Mouse (Mus musculus) right cerebral cortex, adult 2 months (tissue): ENCODE measurements around the gene Klk10.

Source experiments
- DNase-seq, 2 experiments: peaks; one replicate each; pipeline ENCODE4 v3.0.0; 2021 to 2022; ENCODE audit warnings: low spot score in 2 of 2

Gene Klk10

DNA sequence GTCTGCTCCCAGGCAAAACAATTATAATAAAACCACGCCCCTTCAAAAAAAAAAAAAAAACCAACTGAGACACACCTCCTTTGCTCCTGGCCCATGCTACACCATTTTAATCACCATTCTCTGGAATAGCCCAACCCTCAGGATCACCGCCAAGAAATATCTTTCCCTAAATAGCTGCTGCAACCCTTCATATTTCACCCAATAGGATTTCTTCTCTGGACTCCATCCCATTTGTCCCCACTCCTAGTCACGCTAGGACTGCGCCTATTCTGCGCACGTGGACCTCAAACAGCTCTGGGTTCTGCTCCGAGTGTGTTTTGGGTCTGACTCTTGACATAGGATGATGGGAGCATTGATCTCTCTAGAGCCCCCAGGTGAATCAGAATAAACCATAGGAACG lies 15.5 kb downstream of the Klk10 start:
- DNase-seq: no peak

DNA sequence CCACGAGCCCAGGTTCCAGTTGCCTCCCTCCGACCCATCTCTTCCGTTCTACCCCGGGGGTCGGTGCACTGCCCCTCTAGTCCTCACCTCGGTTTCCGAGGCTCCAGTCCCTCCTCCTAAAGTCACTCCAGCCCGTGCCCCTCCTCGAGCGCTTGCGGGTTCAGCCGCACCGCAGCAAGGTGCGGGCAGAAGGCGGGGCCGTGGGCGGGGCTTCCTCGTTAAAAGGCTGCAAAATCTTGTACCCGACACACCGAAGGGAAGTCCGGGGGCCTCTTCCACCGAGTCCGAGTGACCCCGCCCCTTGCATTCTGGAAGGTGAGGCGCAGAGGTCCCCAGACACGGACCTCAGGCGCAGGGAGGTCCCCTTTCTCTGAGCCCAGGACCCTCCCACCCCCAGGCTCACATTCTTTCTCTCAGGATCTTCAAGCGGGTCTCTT lies 16.5 kb downstream of the Klk10 start, which contains the start of gene Klk8:
Gene Klk8 (plus strand): TSS at position 245 of the 437 bp plus-strand sequence.
- no peak for DNase-seq

DNA sequence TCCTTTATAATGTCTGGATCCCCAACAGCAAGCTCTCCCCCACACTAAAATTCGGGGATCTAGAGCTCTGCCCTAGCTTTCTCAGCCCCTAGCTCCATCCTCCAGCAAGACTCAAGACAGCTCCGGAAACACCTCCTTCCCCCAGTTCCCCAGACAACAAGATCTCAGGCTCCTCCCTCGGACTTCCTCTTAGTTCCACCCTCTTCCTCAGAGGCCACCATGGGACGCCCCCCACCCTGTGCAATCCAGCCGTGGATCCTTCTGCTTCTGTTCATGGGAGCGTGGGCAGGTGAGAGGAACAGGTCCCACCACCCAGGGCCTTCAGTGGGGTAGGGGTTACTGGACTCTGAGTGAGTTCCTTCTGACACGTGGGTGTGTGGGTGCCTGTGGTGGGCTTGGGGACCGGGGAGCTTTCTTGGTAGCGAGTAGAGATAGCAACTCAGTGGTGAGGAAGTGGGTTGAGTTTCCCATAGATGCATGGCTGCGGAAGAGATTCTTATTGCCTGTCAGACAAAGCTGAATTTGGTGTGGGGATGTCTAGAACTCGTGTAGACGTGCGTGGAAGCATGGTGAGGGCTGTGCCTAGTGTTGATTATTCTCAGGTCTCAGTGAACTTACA lies 17.1 kb downstream of the Klk10 start:
- no peak for DNase-seq

DNA sequence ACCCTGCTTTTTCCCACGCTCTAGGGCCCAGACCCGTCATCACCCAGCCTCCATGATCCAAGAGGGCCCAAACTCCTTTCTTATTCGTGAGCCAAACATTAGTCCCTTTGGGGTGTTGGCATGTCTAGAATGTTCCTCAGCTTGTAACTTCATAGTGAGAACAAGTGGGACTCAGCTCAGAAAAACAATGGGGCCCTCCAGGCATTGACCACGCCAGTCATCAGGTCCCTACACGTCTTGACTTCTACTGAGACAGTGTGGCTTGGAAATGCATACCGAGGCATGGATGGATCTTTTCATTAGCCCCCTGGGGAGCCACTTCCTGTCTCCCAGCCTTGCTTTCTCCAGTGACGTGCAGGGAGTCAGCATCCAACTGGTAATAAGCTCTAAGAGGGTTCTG lies 19.0 kb downstream of the Klk10 start:
- no peak for DNase-seq

DNA sequence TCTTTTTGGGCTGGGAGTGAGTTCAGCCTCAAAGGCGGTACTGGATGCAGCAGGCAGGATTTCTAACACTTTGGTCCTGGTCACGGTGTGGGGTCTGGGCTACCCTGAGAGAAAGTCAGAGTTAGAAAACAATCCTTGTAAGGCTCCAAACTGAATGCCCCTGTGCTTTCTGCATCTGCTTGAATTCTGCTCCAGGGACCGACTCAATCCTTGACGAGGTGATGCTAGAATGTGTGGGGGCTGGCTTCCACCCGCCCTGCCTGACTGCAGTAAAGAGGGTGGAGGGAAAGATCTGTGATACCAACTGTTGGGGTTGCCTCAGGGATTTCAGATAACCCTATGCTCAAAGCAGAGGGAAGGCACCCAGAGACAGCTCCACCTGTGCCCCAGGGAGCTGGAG lies 30.2 kb downstream of the Klk10 start, which contains the start of gene Klk7:
Gene Klk7 (plus strand): TSS at position 301 of the 400 bp plus-strand sequence.
- DNase-seq: no peak

DNA sequence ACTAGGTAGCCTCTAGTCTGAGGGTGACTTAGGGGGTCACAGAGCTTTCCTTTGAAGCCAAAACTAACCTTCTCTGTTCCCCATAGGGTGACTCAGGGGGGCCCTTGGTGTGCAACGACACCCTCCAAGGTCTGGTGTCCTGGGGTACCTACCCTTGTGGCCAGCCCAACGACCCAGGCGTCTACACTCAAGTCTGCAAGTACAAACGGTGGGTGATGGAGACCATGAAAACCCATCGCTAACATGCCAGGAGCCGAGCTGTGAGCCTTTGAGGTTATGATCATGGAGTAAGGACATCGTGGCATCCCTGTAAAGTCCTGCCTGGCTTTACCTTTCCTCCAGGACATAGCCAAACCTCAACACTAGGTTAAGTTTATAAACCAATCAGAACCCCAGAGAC lies 34.4 kb downstream of the Klk10 start:
- DNase-seq: no peak

DNA sequence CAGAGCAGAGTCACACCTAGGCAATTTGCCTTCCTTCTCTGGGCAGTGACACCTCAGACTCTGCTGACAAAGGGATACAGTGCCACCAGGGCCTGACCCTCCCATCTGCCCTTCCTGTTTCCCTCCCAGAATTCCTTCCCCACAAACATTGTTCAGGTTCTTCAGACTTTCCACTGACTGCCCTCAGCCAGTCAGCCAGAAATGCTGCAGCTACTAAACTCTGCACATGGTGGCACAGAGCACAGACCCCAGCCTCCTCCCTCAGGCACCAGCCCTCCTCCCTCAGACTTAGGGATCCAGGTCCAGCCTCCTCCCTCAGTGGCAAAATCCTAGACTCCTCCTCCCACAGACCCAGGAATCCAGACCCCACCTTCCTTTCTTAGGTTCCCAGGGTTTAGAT lies 35.9 kb downstream of the Klk10 start:
- no peak for DNase-seq

DNA sequence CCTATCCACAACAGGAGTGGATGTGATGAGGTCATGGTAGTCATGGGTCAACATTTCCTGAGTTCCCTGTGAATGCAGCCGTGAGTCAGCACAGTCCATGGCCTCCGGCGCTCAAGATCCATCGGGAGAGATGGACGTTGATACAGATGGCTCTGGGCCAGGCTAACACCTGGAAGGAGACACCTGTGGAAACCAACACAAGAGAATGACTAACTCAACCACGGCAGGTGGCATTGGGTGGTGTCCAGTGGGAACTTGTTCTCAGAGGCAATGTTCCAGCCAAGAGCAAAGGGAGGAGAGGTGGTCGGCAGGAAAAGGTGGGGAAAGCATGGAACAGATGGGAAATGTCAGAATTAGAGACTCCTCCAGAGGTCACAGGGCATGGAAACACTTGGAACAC lies 40.7 kb downstream of the Klk10 start:
- DNase-seq: no peak

DNA sequence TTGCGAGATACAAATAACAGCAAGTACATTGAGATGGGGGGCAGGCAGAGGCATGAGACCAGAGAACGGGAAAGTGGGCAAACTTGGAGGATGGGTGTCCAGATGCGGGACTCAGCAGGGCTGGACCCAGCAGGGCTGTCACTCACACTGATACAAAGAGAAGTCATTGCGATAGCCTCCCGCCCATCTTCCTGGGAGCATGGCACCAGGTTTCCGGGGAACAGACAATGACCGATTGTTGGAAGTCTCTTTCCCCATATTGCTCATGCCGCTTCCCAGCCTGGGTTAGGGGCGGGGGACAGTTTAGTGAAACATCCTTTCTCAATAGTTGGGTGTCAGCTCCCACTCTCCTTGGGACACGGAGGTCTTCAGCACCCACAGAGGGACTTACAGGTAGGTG lies 43.4 kb downstream of the Klk10 start, which contains the start of gene Klk6:
Gene Klk6 (plus strand): TSS at position 301 of the 400 bp plus-strand sequence.
- DNase-seq: no peak

DNA sequence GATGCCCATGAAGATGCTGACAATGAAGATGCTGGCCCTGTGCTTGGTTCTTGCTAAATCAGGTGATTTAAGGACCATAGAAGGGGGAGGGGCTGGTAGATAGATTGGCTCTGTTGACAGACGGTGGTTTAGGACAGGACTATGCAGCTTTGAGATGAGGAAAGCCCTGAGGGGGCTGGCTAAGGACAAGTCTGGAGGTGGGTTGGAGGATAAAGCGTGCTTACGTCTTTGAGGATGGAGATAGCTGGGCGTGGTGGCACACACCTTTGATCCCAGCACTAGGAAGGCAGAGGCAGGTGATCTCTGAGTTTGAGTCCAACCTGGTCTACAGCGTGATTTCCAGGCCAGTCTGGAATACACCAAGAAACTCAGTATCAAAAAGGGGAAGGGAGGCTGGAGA lies 45.2 kb downstream of the Klk10 start:
- no peak for DNase-seq

DNA sequence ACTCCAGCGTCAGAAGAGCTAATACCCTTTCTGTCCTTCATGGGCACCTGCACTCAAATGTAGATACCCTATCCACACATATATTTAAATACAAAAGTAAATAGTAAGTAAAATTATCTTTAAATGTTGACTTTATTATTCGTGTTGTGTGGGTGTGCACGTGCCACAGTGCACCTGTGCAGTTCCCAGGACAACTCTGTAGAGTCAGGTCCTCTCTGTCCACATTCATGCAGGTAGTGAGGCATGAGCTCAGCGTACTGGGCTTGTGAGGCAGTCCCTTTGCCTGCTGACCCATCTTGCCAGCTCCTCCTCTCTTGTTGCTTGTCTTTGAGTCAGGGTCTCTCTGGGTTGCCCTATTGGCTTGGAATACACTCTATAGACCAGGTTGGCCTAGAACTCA lies 46.9 kb downstream of the Klk10 start:
- DNase-seq: no peak

DNA sequence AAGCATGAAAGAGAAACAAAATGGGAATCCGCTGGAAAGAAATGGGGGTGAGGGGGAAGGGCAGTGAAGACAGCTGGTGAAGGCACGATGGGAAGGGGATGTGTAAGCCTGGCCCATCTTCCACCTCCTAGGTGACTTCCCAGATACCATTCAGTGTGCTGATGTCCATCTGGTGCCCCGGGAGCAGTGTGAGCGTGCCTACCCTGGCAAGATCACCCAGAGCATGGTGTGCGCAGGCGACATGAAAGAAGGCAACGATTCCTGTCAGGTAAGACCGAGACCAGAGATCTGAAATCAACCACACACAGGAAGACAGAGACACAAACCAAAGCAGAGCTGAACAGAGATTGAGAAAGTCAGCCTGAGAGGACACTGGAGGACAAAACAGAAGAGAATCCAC lies 48.2 kb downstream of the Klk10 start:
- no peak for DNase-seq
